Mouse (Mus musculus): ENCODE measurements around the gene Usp13.

Gene Usp13

DNA sequence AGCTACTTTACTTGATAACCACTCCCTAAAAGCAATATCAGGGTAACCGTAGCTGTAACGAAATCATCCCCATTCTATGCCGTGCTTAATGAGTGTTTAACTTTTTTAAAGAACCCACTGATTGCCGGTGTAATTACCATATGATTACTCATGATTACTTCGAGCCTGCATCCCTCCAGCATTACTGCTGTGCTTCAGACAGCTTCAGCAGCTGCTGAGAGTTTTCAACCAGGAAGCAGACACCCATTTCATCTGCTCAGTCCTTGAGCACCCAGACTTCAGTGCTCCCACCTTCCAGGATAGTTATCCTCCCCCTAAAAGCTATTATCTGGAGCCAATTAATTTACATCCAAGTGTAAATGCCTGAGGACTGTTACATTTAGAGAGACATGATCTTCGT, 106.8 kb downstream of the Usp13 start:
- DNase-seq (ENCODE audit: extremely low read depth, insufficient read length, low spot score): no peak

DNA sequence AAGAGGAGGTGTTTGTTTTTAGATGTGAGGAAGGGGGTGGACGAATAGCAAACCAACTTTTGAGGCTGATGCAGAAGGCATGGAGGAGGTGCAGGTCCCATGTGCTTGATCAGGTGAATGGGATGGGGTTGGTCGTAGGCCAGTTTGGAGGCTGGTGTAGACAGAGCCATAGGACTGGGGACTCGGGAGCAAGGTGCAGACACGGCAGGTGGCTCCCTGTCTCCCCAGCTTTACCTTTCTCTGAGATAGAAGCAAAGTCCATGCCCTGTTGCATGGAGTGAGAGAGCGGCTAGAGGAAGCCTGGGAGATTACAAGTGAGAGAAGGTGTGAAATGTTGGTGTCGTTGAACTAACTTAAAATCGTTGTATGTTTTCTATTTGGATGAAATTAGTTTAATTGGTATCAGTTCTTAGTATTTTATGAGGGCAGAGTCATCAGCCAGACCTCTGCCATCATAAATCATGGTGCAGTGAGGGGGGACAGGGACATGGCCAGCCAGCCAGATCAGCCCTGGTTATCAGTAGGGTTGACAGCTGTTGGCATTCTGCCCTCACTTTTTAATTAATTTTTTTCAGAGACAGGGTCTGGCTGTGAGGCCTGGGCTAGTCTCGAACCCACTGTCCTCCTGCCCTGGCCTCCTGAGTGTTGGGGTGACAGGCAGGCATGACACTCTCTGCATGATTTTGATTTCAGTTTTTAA, 122.6 kb downstream of the Usp13 start:
- DNase-seq (ENCODE audit: extremely low read depth, insufficient read length, low spot score): no peak

DNA sequence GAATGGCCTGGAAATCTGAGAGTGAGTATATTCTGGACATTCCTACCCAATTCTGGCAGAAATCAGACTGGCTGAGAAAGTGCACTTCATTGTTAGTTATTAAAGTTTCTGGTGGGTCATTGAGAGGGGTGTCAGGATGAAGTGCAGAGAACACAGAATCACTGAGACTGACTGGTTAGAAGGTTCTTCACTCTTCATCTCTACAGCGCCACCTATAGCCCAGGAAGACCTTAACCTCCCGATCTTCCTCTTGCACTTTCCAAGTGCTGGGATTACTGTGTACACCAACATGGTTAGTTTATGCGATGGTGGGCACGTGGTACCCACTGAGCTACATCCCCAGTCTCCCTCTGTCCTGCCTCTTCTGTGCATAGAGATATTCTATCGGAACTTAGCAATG, 130.1 kb downstream of the Usp13 start:
- DNase-seq (ENCODE audit: extremely low read depth, insufficient read length, low spot score): no peak

DNA sequence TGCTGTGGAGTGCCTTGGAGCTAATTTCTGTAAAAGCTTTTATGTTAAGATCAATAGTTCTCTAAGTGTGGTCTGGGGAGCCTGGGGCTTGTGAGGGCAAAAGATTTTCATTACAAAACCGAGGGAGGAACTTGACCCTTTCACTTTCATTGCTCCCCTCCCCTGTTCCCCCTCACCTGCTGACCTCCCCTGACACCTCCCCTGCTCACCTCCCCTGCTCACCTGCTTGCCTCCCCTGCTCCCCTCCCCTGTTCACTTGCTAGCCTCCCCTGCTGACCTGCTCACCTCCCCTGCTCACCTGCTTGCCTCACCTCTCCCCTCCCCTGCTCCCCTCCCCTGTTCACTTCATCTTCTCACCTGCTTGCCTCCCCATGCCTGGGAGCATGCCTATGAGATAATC, 134.0 kb downstream of the Usp13 start:
- DNase-seq (ENCODE audit: extremely low read depth, insufficient read length, low spot score): no peak

DNA sequence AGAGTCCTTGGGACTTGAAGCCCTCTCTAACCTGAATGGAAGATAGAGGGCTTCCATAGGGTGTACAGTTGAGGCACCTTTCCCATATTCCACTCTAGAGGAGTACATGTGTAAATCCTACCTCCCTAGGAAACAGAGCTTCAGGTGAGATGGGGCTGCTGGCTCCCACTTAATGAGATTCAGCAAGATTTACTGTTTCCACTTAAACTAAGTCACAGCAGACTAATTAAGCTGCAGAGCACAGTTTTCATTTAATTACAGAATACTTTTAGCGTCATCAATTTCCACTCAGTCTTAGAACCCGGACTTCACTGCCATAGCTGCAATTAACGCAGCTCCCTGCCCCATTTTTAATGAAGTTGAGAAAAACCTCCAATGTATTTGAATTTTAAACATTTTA, 144.1 kb downstream of the Usp13 start:
- no peak for DNase-seq (ENCODE audit: extremely low read depth, insufficient read length, low spot score)

DNA sequence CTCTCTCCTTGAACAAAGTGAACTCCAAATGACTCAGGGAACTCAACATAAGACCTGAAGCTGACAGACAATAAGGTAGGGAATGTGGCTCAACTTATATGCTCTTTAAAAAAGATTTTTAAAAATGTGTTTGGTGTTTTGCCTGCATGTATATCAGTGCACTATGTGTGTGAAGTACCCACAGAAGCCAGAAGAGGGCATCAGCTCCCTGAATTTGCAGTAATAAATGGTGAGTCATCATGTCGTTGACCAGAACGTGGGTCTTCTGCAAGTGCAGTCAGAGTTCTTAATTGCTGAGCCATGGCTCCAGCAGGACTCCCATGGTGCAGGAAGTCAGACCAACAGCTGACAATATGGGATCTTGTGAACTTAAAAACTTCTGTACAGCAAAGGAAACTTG, 148.2 kb downstream of the Usp13 start:
- no peak for DNase-seq (ENCODE audit: extremely low read depth, insufficient read length, low spot score)

DNA sequence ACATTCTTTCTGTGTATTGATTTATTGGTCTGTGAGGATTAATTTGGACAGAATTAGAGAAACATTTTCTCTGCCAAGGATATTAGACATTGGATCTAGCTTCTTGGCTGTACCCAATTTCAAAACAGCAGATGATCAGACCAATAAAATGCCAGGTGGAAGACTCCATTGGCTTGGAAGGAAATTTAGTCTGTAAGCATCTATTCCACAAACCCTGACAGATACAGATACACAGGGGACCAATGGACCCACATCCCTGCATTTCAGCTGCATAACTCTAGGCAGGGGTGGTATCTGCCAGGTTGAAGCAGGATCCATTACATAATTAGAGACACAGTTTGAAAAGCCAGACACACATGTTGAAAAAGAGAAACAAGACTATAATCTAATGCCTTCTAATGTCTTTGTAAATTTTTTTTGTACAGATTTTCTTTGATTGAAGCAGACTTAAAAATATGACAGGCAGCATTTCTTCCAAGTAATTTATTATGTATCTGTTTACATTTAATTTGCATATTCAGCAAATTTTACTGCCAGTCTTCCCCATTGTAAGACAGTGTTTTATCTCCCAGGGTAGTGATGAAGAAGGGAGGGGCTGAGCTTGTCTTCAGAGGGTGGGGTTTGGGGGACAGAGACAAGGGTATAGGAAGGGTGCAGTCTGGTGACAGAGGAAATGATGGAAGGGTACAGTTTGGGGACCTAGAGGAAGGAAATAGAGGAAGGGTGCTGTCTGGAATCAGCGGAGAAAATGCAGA, 151.5 kb downstream of the Usp13 start:
- DNase-seq (ENCODE audit: extremely low read depth, insufficient read length, low spot score): no peak

DNA sequence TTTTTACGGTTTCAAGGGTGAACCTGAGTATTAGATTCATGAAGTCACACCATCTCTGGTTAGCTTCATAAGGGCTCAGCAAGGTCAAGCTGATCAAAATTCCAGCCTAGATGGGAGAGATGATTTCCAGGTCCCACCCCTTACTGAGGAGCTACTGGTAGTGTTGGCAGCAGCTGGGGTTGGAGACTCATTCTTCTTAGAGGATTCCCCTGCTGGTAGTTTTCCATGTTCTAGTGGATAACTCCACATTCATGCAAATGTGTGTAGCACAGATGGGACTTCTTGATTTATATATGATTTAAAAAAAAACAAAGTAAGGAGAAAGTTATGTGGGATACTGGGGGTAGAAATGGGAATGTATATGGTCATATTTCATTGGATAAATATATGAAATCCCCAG, 152.9 kb downstream of the Usp13 start:
- DNase-seq (ENCODE audit: extremely low read depth, insufficient read length, low spot score): no peak

DNA sequence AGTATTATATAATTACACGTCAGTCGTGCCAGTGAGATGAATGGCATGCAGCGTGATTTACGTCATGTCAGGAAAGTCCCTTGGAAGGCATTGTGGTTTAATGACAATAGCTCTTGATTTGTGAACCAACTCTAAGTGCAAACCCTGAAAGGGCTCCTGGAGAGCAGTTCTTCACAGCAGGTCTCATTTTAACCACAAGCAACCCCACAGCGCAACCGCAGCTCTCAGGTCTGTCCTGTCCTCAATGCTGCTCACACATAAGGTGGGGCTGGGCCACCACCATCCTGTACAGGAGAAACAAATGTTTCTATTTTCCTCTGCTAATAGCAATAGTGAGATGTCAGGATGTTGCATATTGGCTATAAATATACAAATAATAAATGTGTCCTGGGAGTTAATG, 161.9 kb downstream of the Usp13 start:
- DNase-seq (ENCODE audit: extremely low read depth, insufficient read length, low spot score): no peak

DNA sequence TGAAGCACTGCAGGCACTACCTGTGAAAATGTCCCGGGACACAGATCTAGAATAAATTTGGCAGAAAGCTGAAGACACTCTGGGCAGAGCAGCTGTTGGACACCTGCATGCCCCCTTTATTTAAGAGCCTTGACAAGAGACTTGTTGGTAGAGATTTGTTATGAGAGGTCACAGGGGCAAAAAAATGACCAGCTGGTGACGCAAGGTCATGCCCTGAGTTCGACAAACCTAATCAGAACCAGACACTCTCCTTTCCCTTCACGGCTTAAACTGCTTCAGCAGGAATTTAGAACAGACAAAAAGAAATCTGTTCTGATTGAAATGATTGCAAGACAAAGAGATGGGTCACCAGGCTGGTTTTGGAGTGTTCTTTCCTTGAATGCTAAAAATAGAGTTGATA, 162.6 kb downstream of the Usp13 start:
- no peak for DNase-seq (ENCODE audit: extremely low read depth, insufficient read length, low spot score)

DNA sequence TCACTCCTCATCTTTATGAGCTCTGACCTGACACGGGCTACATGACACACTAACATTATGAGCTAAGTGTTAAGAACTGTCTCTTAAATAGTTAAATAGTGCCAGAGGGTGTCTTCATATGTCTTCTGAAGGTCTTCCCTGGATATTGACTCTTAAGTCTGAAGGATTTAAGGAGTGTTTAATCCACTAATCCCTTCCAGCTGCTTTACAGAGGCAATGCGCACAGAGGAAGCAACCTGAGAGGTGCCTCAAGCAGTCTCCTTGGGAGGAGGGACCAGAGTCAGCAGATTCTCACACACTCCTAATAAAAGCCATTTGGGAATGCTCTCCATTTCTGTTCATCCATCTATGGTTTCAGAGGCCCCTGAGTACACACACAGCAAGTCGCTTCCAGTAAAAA, 167.8 kb downstream of the Usp13 start:
- DNase-seq (ENCODE audit: extremely low read depth, insufficient read length, low spot score): no peak

Measured in 3134 (cell line).